Mouse (Mus musculus) right cerebral cortex, postnatal 25 days (tissue): ENCODE measurements around the gene Ptgr2.
"Not testable (repeated sequence)": the region's sequence is repeated elsewhere in the genome, so short reads cannot be mapped to it uniquely, and the experiment has no call there.

ENCODE experiments used
- DNase-seq: peaks from one replicate; pipeline ENCODE4 v3.0.0; 2022

The Ptgr2 gene

DNA sequence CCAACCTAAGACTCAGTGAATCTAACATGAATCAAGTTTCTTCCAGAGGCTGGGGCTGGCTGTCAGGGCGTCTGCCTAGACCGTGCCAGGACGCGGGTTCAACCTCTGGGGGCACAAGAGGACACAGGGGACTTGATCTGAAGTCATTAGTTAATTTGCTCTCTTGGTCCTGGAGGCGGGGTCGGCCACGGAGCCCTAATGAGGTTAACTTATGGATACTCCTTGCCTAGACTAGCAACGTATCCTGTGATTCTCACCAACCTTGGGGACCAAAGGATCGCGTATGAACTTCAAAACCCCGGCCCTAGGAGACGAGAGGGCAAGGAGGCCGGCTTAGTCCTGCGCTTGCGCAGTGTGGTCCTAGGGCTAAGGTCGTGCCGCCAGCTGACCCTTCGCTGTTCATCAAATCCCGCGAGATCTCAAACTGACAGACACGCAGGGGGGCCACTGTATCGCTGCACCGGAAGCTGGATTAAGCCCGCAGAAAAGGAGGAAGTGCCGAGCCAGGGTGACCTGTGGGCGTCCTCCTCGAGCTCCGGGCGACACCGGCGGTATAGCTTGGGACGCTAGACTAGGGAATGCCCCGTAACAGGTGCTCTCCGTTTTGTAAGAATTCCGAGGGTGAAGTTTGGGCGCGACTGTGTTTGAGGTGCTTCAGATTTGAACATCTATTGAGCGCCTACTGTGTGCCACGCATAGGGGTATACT, at the start of gene Ptgr2:
Ptgr2 (plus strand) TSS at position 348 of the 708 bp plus-strand sequence.
- DNase-seq = peak; percentile 83

DNA sequence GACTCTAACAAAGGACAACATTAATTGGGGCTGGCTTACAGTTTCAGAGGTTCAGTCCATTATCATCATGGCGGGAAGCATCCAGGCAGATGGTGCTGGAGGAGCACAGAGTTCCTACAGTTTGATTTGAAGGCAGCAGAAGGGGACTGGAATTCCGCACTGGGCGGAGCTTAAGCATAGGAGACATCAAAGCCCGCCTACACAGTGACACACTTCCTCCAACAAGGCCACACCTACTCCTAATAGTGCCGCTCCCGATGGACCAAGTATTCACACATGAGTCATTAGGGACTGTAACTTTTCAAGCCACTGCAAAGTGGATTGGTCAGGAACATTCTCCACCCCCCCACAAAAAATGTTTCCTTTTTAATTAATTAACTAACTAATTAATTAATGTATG, 49.5 kb upstream of the Ptgr2 start:
- DNase-seq = no peak

DNA sequence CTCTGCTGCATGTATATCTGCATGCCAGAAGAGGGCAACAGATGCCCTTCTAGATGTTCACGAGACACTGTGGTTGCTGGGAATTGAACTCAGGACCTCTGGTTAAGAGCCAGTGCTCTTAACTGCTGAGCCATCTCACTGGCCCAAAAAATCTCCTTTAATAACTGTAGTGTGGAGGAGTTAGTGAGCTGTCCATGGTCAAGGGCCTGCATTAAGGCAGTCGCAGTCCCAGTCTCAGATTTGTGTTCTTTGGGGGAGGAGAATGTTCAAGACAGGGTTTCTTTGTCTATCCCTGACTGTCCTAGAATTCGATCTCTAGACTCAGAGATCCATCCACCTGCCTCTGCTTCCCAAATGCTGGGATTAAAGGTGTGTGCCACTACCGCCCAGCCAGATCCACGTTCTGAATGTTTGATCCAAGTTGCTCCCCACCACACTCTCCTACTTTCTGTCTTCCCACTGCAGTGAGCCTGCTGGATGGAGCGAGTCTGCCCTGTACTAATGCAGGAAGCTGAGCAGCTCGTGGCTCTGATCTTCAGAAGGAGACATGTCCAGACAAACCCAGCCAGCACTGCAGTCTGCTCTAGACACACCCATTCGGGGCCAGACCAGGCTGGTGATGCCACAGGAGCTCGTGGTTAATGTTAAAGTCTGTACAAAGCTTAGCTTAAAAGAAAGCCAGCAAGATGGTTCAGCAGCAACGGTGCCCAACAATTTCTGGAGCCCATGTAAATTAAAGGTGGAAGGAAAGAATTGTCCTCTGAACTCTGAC, 48.9 kb upstream of the Ptgr2 start:
- DNase-seq = no peak

- DNase-seq = not testable (repeated sequence)
These were observed 48.0 kb upstream of the Ptgr2 start for GRCm38 (mm10) chr12:84237036-84237435.

DNA sequence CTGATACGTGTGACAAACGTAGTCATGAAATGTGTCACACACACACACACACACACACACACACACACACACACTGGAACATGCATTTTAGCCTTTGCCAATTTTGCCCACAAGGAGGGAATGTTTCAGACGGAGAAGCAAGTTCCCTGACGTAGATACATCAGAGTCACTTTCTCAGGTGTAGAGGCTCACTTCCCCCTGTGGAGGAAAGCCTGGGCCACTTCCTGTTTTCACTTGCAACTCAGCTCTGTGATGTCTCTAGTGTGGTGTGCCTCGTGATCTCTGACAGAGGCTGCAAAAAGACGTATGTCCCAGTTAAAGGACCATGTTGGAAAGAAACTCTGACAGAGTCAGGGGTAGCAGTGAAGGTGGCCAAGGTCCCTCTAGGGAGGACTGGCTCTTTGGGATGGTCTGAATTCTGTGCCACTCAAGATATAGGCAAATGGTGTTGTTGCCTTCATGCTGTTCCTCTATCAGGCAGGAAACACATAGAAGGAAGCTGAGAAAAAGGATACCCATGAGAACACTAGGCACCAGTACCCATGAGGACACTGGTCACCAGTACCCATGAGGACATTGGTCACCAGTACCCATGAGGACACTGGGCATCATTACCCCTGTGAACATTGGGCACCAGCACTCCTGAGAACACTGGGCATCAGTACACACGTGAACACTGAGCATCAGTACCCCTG, 41.8 kb upstream of the Ptgr2 start:
- DNase-seq = no peak

DNA sequence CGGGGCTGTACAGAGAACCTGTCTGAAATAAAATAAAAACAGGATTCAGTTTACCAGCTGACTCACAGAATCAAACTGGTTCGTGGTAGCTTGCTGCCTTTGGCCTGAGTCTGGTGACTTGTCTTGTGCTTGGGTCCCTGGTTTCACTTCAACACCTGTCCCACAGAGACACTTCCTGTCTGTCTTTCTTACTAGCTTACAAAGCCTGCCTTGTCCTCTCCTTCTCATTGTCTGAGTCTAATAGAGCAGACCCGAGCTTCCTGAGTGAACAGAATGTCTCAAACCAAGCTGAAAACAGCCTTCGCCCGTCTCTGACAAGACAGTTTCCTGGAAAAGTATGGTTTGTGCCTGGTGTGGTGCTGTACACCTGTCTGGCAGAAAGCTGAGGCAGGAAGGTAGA, 39.3 kb upstream of the Ptgr2 start:
- no peak for DNase-seq

GRCm38 (mm10) chr12:84249217-84249616, 35.8 kb upstream of the Ptgr2 start:
- DNase-seq = peak; percentile 19

DNA sequence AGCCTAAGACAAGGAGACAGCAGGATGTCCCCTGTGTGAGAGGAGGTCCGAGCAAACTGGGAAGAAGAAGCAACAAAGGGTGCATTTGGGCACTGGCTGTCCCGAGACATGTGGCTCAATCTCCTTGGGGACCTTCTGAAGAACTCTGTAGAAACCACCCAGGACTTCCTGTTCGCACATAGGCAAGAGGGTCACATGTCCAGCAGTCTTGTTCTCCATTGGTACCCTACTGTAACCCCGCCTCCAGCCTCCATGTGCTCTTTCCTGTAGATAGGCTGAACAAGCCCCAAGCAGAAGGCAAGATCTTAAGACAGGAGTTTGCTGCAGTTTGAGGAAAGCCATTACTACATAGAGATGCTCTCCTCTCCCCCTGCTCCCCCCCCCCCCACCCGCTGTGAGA, 32.2 kb upstream of the Ptgr2 start:
- DNase-seq = no peak

- DNase-seq = no peak
These were observed 30.1 kb upstream of the Ptgr2 start for GRCm38 (mm10) chr12:84254886-84255285.

- DNase-seq = no peak
These were observed 24.7 kb upstream of the Ptgr2 start for GRCm38 (mm10) chr12:84260363-84260762.

GRCm38 (mm10) chr12:84267264-84267663, 17.8 kb upstream of the Ptgr2 start:
- DNase-seq = no peak

DNA sequence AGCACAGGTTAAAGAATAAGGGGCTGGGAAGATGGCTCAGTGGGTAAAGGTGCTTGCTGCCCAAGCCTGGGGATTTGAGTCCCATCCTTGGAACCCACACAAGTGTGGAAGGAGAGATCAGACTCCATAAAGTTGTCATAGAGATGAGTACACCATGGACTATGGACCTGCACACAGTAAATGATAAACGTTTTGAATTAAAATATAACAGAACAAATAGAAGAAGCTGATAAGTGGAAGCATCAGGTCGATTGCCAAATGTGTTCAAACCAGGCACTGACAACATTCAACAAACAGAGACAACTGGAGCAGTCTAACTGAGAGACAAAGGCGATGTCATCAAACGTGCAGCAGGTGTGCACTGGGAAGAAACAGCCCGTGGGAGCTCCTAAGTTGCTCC, 11.7 kb upstream of the Ptgr2 start:
- DNase-seq = no peak

DNA sequence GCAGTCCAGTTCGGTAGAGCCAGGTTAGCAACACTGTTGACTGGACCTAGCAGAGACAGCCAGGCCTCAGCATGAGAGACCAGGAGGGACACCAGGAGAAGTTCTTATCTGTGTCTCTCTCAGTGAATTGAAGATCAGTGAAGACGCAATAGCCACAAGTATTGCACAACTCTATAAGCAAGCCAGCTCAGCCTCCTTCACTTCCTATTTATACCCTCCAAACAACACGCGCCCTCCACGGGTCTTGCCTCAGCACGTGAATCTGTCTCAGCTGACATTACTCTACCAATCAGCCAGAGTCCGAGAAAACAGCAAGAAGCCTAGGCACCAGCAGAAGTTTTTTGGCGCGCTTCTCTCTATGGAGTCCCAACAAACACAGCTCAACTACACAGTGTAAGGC, 9.7 kb upstream of the Ptgr2 start:
- DNase-seq = no peak

DNA sequence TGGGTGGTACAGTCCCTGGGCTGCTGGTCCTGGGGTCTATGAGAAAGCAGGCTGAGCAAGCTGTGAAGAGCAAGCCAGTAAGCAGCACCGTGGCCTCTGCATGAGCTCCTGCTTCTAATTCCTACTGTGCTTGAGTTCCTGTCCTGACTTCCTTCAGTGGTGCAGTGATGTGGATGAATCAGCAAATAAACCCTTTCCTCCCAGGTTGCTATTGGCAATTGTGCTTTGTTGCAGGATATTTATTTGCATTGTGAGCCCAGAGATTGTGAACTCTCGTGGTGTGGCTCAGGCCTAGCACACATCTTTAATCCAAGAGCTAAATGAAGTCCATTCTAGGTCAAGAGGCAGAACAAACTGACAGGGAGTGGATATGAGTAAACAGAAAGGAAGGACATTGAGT, 8.7 kb upstream of the Ptgr2 start:
- no peak for DNase-seq

- DNase-seq = no peak
These were observed 8.2 kb upstream of the Ptgr2 start for GRCm38 (mm10) chr12:84276799-84277198.

GRCm38 (mm10) chr12:84277832-84278231, 7.2 kb upstream of the Ptgr2 start:
- no peak for DNase-seq

DNA sequence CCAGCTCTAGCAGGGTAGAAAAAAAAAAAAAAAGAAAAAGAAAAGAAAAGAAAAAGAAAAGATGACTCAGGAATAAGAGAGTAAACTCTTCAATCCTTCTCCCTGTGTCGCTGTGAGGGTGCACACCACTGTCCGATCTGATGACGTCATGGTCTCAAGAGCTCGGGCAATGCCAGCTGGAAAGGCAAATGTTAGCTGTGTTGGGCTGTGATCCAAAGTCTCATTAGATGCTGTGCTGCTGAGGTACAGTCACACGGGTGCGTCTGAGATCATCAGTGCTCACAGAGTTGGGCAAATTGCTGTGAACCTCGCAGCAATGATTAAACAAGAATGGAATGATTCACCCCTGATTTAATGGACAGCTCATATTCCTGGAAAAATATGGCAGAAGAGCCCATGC, 6.1 kb upstream of the Ptgr2 start:
- DNase-seq = no peak

DNA sequence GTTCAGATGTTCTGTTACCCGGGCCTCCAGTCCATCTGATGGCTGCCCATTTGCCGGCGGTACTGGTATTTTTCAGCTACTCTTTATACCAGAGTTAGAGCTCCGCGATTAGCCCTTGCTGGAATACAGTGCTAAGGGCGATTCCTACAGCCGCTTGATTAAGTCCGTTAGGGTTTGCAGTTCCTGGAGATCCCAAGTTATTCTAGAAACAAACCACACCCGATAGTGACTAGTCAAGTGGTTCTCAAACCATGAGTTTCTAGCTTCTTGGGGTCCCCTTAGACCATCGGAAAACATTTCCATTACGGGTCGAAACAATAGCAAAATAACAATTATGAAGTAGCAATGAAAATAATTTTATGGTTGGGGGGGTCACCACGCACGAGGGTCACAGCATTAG, 641 bp upstream of the Ptgr2 start:
- DNase-seq = no peak

- no peak for DNase-seq
These were observed 549 bp downstream of the Ptgr2 start for GRCm38 (mm10) chr12:84285593-84285968.

DNA sequence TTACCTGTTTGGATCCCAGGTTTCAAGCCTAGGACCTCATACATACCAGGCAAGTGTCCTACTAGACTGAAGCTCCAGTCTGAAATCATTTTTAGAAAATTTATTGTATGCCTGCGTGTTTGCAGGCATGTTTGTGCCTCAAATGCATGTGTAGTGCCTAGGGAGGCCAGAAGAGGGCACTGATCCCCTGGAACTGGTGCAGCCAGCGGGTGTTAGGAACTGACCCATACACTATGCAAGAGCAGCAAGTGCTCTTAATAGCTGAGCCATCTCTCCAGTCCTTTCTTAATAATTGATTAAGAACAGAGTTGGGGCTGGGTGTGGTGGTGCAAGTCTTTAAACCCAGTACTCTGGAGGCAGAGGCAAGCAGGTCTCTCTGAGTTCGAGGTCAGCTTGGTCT, 3.4 kb downstream of the Ptgr2 start:
- DNase-seq = no peak

DNA sequence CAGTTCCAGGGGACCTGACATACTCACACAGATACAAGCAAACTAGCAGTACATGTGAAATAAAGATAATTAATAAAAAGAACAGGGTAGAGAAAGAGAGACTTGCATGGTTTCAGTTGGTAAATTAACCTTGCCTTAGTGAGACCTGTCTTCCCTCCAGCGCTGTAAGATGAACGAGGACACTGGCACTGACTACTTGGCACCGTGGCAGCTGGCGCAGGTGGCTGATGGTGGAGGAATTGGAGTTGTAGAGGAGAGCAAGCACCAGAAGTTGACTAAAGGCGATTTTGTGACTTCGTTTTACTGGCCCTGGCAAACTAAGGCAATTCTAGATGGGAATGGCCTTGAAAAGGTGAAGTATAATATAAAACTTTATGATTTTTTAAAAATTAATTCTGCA, 12.8 kb downstream of the Ptgr2 start:
- no peak for DNase-seq

DNA sequence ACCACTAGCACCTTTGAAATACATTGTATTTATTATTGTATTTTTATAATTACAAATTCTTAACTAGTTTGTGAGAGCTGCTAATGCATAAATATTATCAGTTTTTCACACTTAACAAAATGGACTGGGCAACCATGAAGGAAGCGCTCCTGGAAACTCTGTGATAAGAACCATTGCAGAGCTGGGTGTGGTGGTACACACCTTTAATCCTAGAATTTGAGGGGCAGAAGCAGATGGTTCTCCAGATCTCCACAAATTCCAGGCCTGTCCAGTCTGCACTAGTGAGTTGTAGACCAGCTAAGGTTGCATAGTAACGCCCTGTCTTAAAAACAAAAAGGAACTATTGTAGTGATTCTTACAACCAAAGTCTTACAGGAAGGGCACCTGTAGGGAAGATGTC, 14.2 kb downstream of the Ptgr2 start:
- DNase-seq = no peak

DNA sequence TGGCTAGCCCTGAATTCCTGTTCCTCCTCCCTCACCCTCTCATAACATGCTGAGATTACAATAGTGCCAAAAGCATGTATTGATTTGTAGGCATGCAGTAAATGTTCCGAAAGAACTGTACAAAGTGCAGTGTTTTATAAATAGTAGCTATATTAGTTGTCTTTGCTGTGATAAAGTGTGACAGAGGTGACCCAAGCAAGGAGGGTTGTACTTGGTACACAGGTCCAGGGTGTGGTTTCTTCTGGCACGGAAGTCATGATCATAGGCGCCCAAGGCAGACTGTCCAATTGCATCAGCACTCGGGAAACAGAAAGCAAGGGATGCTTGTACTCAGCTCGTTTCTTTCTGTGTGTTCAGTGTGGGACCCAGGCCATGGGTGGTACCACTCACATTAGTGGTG, 19.1 kb downstream of the Ptgr2 start:
- DNase-seq = no peak

DNA sequence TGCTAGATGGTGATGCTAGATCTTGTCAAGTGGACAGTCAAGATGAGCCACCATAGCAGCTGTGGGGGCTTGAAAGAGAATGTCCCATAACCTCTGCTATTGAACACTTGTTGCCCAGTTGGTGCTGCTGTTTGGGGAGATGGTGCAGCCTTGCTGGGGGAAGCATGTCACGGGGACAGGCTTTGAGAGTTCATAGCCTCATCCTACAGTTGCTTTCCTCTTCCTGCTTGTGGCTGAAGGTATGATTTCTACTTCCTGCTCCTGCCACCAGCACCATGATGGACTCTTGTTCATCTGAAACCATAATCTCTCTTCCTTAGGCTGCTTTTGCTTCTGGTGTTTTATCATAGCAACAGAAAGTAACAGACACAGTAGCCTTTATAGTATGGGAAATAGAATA, 19.5 kb downstream of the Ptgr2 start:
- DNase-seq = no peak
